Mouse (Mus musculus): Measurements from ENCODE around the gene Nfyc. TPM values are rescaled to one million over a fixed set of nuclear protein-coding genes. Genes with fewer than 3 reads are reported as not detected.
A peak's percentile ranks its signal among the peaks of the same experiment; 100 is the strongest.

Gene Nfyc
- polyA plus RNA-seq (2016; fragmentation: Nextera tagmentation; extraction: Ambion mirVana): 100 and 108 TPM in 2 replicates

DNA sequence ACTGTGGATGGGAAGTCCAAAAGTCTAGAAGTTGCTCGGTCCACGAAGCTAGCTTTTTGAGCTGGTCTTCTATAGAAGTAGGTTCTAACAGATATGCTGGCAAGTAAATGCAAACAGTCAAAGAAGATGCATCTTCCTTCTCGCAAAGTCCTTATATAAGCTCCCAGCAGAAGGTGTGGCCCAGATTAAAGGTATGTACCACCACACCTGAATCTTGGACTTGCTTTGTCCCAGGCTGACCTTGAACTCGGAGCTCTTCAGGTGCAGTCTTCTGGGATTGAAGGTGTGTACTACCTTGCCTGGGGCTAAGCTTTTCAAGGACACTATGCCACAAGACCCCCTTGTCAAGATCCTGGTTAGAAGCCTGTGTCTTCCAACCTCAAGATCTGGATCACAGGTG lies at the start of gene Nfyc:
TSS of gene Nfyc (minus strand) at position 101 of the 400 bp plus-strand sequence.
- Histone ChIP-seq H3K36me3 (no peaks in the 10 kb centered on the region), H3K4me1 (no peaks in the 10 kb centered on the region), H3K27ac (replicated peaks) (no peak within 1 kb of the TSS), H3K4me3 (no peak within 1 kb of the TSS), H3K27me3 (no peaks in the 10 kb centered on the region), H3K4me2 (replicated peaks) (no peak within 1 kb of the TSS), H3K9me3 (no peaks in the 10 kb centered on the region), H3K9ac (replicated peaks) (no peak within 1 kb of the TSS)
- no peak for ATAC-seq (ENCODE audit: low FRiP score, low read depth)
- 81% methylated on average over 4 of the region's 4 CpGs for WGBS

DNA sequence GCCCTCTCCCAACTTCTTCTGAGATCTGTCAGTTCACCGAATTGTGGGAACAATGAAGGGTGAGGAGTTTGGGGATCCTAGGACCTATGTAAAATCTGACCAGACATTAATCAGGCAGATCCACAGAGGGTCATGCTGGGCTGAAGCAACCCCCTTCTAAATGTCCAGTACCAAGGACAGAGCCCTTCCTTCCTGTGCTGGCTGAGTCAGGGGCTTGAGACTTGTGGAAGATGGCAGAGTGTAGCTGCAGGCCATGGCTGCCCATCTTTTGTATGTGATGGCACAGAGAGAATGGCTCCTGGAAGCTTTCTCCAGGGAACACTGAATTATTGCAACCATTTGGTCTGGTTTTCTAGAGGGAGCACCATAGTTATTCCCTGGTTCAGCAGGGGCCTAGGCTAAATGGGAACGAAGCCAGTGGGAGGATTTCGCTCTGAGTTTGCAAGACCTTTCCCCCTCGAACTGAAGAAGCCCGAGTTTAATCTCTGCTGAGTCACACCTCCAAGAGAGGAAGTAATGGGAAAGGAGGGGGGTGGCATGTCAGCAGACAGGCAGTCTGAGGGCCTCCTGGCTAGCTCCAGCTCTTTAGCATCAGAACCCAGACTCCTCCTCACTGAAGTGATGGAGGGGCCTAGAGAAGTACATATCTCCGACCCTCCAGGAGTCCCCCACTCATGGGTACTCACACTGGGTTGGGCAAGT lies 49.5 kb upstream of the Nfyc start:
- WGBS: 55% methylated on average over 6 of the region's 6 CpGs
- Histone ChIP-seq H3K27me3 (peaks cover 36% of the 10 kb centered on the region), H3K9ac (replicated peaks) (no peak overlapping the region), H3K4me3 (no peak overlapping the region), H3K9me3 (no peaks in the 10 kb centered on the region), H3K36me3 (no peaks in the 10 kb centered on the region), H3K27ac (replicated peaks) (no peak overlapping the region), H3K4me2 (replicated peaks) (no peak overlapping the region), H3K4me1 (peaks cover 39% of the 10 kb centered on the region)
- no peak for ATAC-seq (ENCODE audit: low FRiP score, low read depth)

DNA sequence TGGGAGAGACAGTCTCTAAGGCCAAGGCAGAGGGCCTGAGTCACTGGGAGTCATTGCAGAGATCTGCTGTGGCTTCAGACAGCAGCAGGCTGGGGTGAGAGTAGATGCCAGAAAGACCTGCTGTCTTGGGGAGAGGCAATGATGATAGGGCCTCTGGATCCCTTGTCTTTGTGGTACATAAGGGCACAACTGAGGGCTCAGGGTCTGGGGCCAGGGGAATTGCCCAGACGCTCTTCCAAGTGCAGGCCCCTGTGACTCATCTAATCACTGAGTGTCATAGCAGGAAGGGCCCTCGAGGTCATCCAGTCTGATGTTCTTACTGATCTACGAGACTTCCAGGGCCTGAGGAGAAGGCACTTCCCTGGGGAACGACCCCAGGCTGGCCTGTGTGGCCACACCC lies 48.0 kb upstream of the Nfyc start:
- Histone ChIP-seq H3K9ac (replicated peaks) (no peak overlapping the region), H3K4me3 (no peak overlapping the region), H3K4me1 (peaks cover 30% of the 10 kb centered on the region), H3K4me2 (replicated peaks) (no peak overlapping the region), H3K9me3 (no peaks in the 10 kb centered on the region), H3K27me3 (peaks cover 29% of the 10 kb centered on the region), H3K27ac (replicated peaks) (no peak overlapping the region), H3K36me3 (no peaks in the 10 kb centered on the region)
- ATAC-seq (ENCODE audit: low FRiP score, low read depth): no peak
- WGBS: 59% methylated on average over 4 of the region's 4 CpGs

DNA sequence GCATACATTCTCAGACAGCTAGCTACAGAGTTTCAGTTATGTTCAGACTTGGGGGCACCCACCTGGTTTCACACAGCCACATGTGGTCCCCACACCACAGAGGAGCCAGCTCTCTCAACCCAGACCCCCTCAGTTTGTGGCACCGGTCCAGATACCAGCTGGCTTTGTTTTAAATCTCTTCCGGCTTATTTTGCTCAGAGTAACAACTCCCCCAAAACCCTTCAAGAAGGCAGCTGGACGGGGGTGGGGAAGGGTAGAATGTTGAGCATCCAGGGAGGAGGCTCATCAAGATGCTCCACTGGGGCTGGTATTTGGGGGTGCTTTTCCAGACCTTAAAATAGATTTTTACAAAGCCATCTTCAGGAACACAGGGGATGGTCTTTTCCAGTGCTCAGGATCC lies 47.4 kb upstream of the Nfyc start:
- Histone ChIP-seq H3K9me3 (no peaks in the 10 kb centered on the region), H3K4me3 (no peak overlapping the region), H3K36me3 (no peaks in the 10 kb centered on the region), H3K4me1 (peaks cover 30% of the 10 kb centered on the region), H3K9ac (replicated peaks) (no peak overlapping the region), H3K4me2 (replicated peaks) (no peak overlapping the region), H3K27ac (replicated peaks) (no peak overlapping the region), H3K27me3 (peaks cover 29% of the 10 kb centered on the region)
- 79% methylated on average over 3 of the region's 3 CpGs for WGBS
- ATAC-seq (ENCODE audit: low FRiP score, low read depth): no peak

DNA sequence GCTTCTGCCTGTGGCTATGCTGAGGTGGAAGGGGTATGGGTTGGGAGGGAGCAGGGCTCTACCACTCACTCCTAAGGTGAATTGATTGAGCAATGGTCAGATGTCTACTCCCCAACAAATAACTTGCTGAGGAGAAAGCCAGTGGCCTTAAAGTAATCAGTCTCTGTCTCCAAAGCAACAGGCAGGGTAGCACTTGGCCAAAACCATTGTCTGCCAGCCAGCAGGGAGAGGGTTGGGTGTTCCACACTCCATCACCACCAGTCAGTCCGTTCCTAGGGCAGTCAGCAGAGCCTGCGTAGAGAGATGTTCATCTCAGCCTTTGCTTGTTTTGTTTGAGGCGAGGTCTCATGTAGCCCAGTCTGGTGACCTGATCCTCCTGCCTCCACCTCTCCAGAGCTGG lies 44.6 kb upstream of the Nfyc start:
- 75% methylated on average over 3 of the region's 3 CpGs for WGBS
- no peak overlapping the region for H3K9ac ChIP-seq (replicated peaks)
- H3K4me2 ChIP-seq (replicated peaks): no peak overlapping the region
- ATAC-seq (ENCODE audit: low FRiP score, low read depth): no peak
- H3K27me3 ChIP-seq: peaks cover 13% of the 10 kb centered on the region
- no peaks in the 10 kb centered on the region for H3K9me3 ChIP-seq
- H3K4me1 ChIP-seq: peaks cover 6% of the 10 kb centered on the region
- no peak overlapping the region for H3K4me3 ChIP-seq
- H3K27ac ChIP-seq (replicated peaks): no peak overlapping the region
- H3K36me3 ChIP-seq: no peaks in the 10 kb centered on the region

DNA sequence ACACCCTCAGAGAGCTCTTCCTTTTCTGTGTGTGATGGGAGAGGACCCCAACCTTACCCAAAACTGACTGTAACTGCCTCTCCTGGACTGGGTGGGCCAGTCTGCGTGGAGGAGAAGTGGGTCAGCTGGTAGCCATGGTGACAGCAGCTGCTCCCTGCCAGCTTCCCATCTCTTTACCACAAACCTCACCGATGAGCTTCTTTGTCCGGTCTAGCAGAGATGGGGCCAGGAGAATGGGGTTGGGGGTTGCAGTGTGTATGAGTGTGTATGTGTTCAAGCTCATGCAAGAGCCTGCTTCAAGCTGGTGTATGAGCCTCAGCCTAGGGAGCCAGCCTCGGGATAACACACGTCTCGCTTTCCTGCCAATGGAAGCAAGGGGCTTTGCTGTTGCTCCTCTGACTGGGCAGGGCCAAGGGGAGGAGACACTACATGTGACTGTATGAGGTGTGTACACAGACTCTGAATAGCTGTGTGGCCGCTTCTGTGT lies 38.9 kb upstream of the Nfyc start:
- no peak overlapping the region for H3K4me2 ChIP-seq (replicated peaks)
- peak; percentile 57 for ATAC-seq (ENCODE audit: low FRiP score, low read depth)
- H3K9ac ChIP-seq (replicated peaks): no peak overlapping the region
- 45% methylated on average over 7 of the region's 7 CpGs for WGBS
- H3K36me3 ChIP-seq: no peaks in the 10 kb centered on the region
- peak overlapping the region; percentile 26; the same call in 1 of the 2 replicates for H3K27ac ChIP-seq (replicated peaks)
- H3K4me1 ChIP-seq: peaks cover 14% of the 10 kb centered on the region
- H3K27me3 ChIP-seq: no peaks in the 10 kb centered on the region
- H3K9me3 ChIP-seq: no peaks in the 10 kb centered on the region
- H3K4me3 ChIP-seq: no peak overlapping the region

DNA sequence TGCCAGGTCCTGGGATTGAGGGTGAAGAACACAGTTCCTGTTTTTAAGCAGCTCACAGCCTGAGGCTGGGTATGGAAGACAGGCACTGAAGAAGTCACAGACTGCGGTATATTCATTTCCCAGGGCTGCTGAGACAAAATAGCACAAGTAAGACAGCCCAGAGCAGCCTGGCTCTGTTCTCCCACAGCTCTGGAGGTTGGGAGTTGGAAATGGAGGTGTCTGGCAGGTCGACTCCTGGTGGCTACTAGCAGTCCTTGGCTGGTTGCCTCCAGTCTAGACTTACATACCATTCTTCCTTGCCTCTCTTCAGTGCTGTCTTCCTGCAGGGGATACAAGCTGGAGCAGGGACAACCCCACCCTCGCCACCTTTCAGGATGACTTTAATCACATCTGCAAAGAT lies 37.6 kb upstream of the Nfyc start:
- Histone ChIP-seq H3K4me3 (no peak overlapping the region), H3K9me3 (no peaks in the 10 kb centered on the region), H3K36me3 (no peaks in the 10 kb centered on the region), H3K4me1 (peaks cover 14% of the 10 kb centered on the region), H3K27me3 (no peaks in the 10 kb centered on the region), H3K9ac (replicated peaks) (no peak overlapping the region), H3K27ac (replicated peaks) (no peak overlapping the region), H3K4me2 (replicated peaks) (no peak overlapping the region)
- WGBS: 76% methylated on average over 3 of the region's 3 CpGs
- no peak for ATAC-seq (ENCODE audit: low FRiP score, low read depth)

DNA sequence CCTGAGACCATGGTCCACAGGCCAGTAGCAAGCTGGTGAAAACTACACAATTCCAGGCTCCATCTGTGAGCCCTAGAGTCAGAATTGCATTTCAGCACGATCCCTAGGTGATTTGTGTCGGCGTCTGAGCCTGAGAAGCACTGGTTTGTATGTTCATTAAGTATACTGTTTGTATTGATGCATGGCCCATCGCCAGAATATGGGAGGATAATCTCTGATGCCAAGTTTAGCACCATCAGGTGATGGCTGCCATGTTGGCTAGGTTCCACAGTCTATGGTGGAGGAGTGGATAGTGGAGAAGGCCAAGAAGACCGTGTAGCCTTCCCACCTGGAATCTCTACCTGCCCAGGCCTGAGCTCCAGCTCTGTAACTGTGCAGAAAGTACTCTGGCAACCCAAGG lies 36.9 kb upstream of the Nfyc start:
- Histone ChIP-seq H3K36me3 (no peaks in the 10 kb centered on the region), H3K4me1 (peaks cover 14% of the 10 kb centered on the region), H3K27me3 (no peaks in the 10 kb centered on the region), H3K9ac (replicated peaks) (no peak overlapping the region), H3K9me3 (no peaks in the 10 kb centered on the region), H3K4me2 (replicated peaks) (no peak overlapping the region), H3K4me3 (no peak overlapping the region), H3K27ac (replicated peaks) (no peak overlapping the region)
- no peak for ATAC-seq (ENCODE audit: low FRiP score, low read depth)
- WGBS: 79% methylated on average over 5 of the region's 5 CpGs

DNA sequence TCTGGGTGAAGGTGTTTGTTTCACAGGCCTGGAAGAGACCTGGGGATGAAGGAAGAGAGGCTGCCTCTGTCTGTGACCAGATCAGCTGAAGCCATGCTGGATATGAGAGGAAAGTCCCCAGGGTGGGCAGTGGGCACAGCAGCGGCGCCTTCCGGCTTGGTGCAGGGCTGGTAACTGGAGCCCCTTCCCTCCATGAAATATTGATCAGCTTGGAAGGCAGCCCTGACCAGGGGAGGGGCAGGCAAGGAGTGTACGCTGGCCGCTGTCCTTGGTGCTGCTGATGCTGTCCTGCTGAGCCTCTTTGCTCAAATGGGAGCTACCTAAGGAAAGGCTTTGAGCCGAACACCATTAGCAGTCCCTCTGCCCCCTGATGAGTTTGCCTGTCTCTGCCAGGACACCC lies 34.8 kb upstream of the Nfyc start:
- H3K4me2 ChIP-seq (replicated peaks): no peak overlapping the region
- H3K9ac ChIP-seq (replicated peaks): no peak overlapping the region
- 9% methylated on average over 6 of the region's 6 CpGs for WGBS
- H3K27me3 ChIP-seq: no peaks in the 10 kb centered on the region; the same call in 1 of the 2 replicates
- no peak overlapping the region for H3K27ac ChIP-seq (replicated peaks)
- ATAC-seq (ENCODE audit: low FRiP score, low read depth): no peak
- no peak overlapping the region for H3K4me3 ChIP-seq
- H3K9me3 ChIP-seq: no peaks in the 10 kb centered on the region
- H3K36me3 ChIP-seq: no peaks in the 10 kb centered on the region
- peaks cover 14% of the 10 kb centered on the region for H3K4me1 ChIP-seq

DNA sequence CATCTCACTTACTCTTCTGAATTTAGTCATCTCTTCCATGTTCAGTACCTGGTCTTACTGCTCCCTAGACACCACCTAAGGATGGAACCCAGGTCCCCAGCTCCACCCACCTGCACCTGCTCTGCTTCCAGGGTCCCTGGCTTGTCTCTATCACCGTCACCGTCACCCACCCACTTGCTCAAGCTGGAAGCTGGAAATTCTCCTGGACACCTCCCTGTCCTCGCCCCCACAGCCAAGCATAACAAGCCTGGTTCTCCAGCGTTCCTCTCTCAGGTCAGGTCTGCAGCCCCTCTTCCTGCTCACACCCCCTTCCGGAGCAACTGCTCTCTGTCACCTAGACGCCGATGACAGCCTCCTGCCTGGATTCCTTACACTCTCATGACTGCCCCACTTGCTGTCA lies 28.5 kb upstream of the Nfyc start:
- no peak for ATAC-seq (ENCODE audit: low FRiP score, low read depth)
- Histone ChIP-seq H3K9me3 (no peaks in the 10 kb centered on the region), H3K36me3 (no peaks in the 10 kb centered on the region), H3K4me3 (no peak overlapping the region), H3K9ac (replicated peaks) (no peak overlapping the region), H3K4me1 (peaks cover 22% of the 10 kb centered on the region), H3K4me2 (replicated peaks) (no peak overlapping the region), H3K27ac (replicated peaks) (no peak overlapping the region), H3K27me3 (peaks cover 29% of the 10 kb centered on the region)
- 79% methylated on average over 7 of the region's 7 CpGs for WGBS

DNA sequence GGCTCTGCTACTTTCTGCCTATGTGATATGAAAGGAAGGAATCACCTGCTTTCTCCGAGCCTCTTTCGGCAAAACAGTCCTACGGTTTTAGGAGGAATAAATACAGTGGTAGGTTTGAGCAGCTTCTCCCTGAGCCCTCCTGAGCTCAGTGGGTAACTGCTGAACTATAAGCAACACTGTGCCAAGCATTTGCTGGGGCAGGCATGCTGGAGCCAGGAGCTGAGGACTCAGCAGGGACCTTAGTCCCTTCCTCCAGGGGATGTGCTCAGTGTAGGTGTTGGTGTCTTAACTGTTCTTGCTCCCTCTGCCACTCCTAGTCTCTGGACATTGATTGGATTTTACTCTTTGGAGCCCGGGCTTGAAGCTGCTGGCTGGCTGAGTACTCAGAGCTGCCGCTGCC lies 25.0 kb upstream of the Nfyc start:
- ATAC-seq (ENCODE audit: low FRiP score, low read depth): no peak
- Histone ChIP-seq H3K9me3 (no peaks in the 10 kb centered on the region), H3K4me1 (peaks cover 22% of the 10 kb centered on the region), H3K4me3 (no peak overlapping the region), H3K27me3 (peaks cover 53% of the 10 kb centered on the region), H3K4me2 (replicated peaks) (peak overlapping the region; percentile 96), H3K9ac (replicated peaks) (no peak overlapping the region), H3K27ac (replicated peaks) (no peak overlapping the region; the same call in 1 of the 2 replicates), H3K36me3 (no peaks in the 10 kb centered on the region)
- 32% methylated on average over 5 of the region's 5 CpGs for WGBS

DNA sequence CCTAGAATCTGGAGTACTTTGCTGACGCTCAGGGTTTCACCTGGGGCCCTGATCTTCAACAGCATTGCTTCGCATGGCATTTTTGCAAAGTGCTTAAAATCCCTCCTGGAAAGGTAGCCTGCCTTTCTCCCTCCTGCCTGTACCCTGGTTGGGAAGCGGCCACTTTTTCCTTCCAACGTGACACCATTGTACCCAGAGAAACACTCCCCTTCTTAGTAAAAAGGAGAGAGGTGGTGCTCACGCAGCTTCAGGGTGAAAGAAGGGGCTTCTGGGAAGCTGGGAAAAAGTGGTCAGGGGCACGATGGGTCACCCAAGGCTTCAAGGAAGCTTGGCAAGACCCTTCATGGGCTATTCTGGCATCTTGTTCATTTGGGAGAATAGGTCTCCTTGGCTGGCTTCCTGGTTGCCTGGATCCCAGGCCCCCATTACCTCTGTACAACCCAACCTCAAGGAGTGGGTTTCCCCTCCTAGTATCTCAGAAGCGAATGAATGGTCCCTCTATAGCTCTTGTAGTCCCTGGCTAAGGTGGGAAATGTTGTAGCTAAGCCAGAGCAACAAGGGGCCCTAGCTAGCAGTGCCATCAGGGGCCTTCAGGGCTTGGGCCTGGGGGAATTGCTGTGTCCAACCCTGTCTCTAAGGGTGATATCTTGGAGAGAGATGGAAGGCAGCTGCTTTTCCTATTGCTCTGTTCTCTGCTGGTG lies 24.1 kb upstream of the Nfyc start:
- Histone ChIP-seq H3K9ac (replicated peaks) (peak overlapping the region; percentile 76), H3K27me3 (peaks cover 53% of the 10 kb centered on the region), H3K4me2 (replicated peaks) (peak overlapping the region; percentile 96), H3K27ac (replicated peaks) (no peak overlapping the region), H3K9me3 (no peaks in the 10 kb centered on the region), H3K4me1 (peaks cover 22% of the 10 kb centered on the region), H3K4me3 (peak overlapping the region; percentile 74), H3K36me3 (no peaks in the 10 kb centered on the region)
- WGBS: 20% methylated on average over 7 of the region's 7 CpGs
- no peak for ATAC-seq (ENCODE audit: low FRiP score, low read depth)

Measured in midbrain, embryonic 12.5 days (tissue).